Mouse (Mus musculus): ENCODE data around the gene Kcna7.
"Not testable (repeated sequence)": the region's sequence is repeated elsewhere in the genome, so short reads cannot be mapped to it uniquely, and the experiment has no call there.

The Kcna7 gene

GRCm38 (mm10) chr7:45405091-45406075 is at the start of gene Kcna7:
TSS of gene Kcna7 (plus strand) at chr7:45405653.
- DNase-seq (ENCODE audit: low spot score in 2 of 2): peak; percentile 49 to 76

- DNase-seq (ENCODE audit: low spot score in 2 of 2): no peak
Observed at GRCm38 (mm10) chr7:45356087-45356486, 49.4 kb upstream of the Kcna7 start.

- DNase-seq (ENCODE audit: low spot score in 2 of 2): not testable (repeated sequence)
Observed at GRCm38 (mm10) chr7:45359081-45359480, 46.4 kb upstream of the Kcna7 start.

GRCm38 (mm10) chr7:45360404-45361125 is 44.9 kb upstream of the Kcna7 start:
- DNase-seq (ENCODE audit: low spot score in 2 of 2): no peak

- peak; percentile 73 to 81 for DNase-seq (ENCODE audit: low spot score in 2 of 2)
Observed at GRCm38 (mm10) chr7:45361243-45361804, 44.1 kb upstream of the Kcna7 start.

GRCm38 (mm10) chr7:45362801-45363200 is 42.7 kb upstream of the Kcna7 start:
- DNase-seq (ENCODE audit: low spot score in 2 of 2): peak; percentile 59 to 64

- DNase-seq (ENCODE audit: low spot score in 2 of 2): no peak
Observed at GRCm38 (mm10) chr7:45363983-45364382, 41.5 kb upstream of the Kcna7 start.

GRCm38 (mm10) chr7:45365742-45366651 is 39.5 kb upstream of the Kcna7 start:
- peak; percentile 21 to 37 for DNase-seq (ENCODE audit: low spot score in 2 of 2)

DNA sequence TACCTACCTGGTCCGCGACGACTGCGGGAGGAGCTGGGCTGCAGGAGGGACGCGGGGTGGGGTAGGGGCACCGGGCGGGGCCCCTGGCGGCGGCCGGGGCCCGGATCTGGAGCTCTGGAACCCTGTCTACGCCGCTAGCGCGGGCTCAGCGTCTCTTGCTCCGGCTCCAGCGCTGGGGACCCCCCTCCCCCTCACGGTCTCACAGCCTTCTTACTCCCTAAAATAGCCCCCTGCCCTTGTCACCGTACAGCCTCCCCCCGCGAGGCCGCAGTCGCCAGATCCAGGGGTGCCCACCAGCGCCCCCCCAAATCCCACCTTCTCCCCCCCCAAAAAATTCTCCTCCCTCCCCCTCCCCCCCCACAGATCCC is 38.8 kb upstream of the Kcna7 start, which contains the start of gene Ppfia3:
TSS of gene Ppfia3 (minus strand) at position 368 of the 368 bp plus-strand sequence.
- DNase-seq (ENCODE audit: low spot score in 2 of 2): no peak

GRCm38 (mm10) chr7:45367020-45367880 is 38.2 kb upstream of the Kcna7 start:
- DNase-seq (ENCODE audit: low spot score in 2 of 2): peak; percentile 95 to 98

- no peak for DNase-seq (ENCODE audit: low spot score in 2 of 2)
Observed at GRCm38 (mm10) chr7:45368178-45368577, 37.3 kb upstream of the Kcna7 start.

- DNase-seq (ENCODE audit: low spot score in 2 of 2): no peak
Observed at GRCm38 (mm10) chr7:45369022-45369745, 36.3 kb upstream of the Kcna7 start.

- peak in 1 of 2 experiments; percentile 21 for DNase-seq (ENCODE audit: low spot score in 2 of 2)
Observed at GRCm38 (mm10) chr7:45369836-45370474, 35.5 kb upstream of the Kcna7 start.

DNA sequence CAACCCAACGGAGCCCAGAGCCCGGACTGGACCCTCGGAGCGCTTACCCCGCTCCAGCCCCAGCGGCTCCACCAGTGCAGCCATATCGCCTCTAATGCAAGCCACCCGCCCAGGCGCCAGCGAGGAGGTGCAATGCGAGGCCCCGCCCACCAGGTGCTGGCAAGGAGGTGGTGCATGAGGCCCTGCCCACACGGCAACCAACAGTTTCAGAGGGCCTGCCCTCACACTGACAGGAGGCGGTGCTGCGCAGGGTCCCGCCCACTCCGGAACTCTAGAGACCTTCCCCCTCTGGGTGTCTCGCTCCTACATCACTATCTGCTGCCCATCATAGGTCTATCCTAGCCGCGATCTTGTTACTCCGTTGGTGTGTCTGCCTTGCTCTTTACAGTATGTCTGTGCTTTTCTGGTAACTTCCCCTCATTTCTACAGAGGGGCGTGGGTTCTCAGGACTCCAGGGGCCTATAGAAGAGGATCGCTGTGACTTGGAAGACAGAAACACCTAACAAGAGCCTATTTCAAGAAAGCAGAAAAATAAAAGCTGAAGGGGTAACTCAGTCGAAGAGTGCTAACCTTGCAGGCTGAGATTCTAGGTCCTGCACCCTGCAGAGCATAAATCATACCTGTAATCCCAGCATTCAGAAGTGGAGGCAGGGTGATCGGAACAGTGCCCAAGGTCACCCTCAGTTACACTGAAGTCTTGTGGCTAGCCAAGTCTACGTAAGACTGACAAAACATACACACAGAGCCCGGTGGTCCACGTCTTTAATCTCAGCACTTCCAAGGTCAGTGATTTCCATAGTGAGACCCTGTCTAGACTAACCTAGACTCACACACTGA is 34.8 kb upstream of the Kcna7 start, which contains the start of gene Lin7b:
TSS of gene Lin7b (minus strand) at position 109 of the 837 bp plus-strand sequence.
- DNase-seq (ENCODE audit: low spot score in 2 of 2): peak; percentile 83 to 89

- no peak for DNase-seq (ENCODE audit: low spot score in 2 of 2)
Observed at GRCm38 (mm10) chr7:45372371-45372770, 33.1 kb upstream of the Kcna7 start.

DNA sequence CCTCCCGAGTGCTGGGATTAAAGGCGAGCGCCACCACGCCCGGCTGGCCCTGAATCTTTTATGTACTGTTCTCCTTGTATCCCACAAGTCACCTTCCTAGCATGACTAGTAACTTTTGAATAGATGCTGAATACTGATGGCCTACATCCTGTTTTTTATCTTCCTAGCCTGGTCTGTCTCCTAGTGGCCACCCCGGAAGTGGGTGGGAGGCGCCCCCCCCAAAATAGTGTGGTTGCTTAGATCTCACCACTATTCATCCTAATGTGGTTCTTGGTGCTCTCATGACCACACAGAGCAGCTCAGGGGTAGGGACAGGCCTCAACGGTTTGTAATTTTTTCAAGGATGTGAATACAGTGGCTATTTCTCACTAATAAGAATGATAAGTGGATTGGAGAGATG is 30.8 kb upstream of the Kcna7 start:
- DNase-seq (ENCODE audit: low spot score in 2 of 2): no peak

DNA sequence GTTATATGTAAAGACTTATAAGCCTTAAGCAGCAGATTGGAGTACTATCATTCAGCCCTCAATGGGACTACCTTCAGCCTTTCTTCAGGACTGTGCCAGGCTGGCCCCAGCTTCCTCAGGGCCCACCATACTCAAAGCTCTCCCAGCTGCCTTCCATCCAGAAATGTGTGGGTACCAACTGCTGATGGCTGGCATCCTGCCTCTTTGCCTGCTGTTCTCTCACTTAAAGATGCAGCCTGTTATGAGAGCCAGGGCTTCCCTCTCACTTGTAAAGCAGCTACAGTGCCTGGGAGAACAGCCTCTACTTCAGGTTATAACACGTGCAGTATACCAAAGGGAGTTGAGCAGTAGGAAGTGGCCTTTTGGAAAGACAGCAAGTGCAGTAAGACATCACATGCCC is 29.4 kb upstream of the Kcna7 start:
- no peak for DNase-seq (ENCODE audit: low spot score in 2 of 2)

DNA sequence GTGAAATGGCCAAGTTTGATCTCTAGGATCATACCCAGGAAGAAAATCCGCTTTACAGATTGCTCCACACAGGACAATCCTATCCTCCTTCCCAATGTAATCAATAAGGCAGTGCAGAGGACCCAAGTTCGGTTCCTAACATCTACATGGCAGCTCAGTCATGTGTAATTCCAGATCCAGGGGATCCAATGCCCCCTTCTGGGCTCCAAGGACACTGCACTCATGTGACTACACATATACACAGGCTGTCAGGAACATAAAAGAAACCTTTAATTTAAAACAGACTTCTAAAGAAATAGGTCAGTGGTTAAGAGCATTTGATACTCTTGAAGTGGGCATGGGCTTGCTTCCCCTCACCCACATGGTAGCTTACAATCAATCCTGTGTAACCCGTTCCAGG is 19.4 kb upstream of the Kcna7 start:
- no peak for DNase-seq (ENCODE audit: low spot score in 2 of 2)

Measured in urinary bladder, adult 18-20 months (tissue).